Mouse (Mus musculus) heart, embryonic 14.5 days (tissue): ENCODE data around the gene Ppp3r1. TPM values are rescaled to one million over a fixed set of nuclear protein-coding genes. Genes with fewer than 3 reads are reported as not detected.

Experiments used
- ATAC-seq: fragments of 200-750 bp; cut with Nextera tagmentation; 2 replicates; pipeline ENCODE4 v1.8.0; 2017; ENCODE audit warnings: low read depth, moderate TSS enrichment; ENCODE audit not compliant: insufficient number of reproducible peaks, insufficient read depth, low FRiP score
- H3K27ac ChIP-seq, 2 experiments: fragments of 200-500 bp in 1 of 2; fragments of 300-500 bp in 1 of 2; sonication (generic) in 1 of 2; replicated peaks in 1 of 2; 2 replicates each; pipeline ENCODE4 v1.5.1; 2012 to 2014; ENCODE audit warnings: low read depth in 2 of 2, low read length in 2 of 2, control low read depth in 1 of 2, mild to moderate bottlenecking in 1 of 2, mixed read lengths in 1 of 2; ENCODE audit not compliant: control insufficient read depth in 1 of 2, insufficient read depth in 1 of 2
- H3K27me3 ChIP-seq: fragments of 300-500 bp; sonication (generic); 2 replicates; pipeline ENCODE4 v1.6.1; 2014; ENCODE audit warnings: mild to moderate bottlenecking, low read length, control low read depth; ENCODE audit not compliant: control insufficient read depth, insufficient read depth
- H3K36me3 ChIP-seq: fragments of 300-500 bp; sonication (generic); 2 replicates; pipeline ENCODE4 v1.6.1; 2014; ENCODE audit warnings: mild to moderate bottlenecking, control low read depth, low read length, mixed read lengths; ENCODE audit not compliant: control insufficient read depth, insufficient read depth
- H3K4me1 ChIP-seq, 2 experiments: fragments of 200-500 bp in 1 of 2; fragments of 300-500 bp in 1 of 2; sonication (generic) in 1 of 2; 2 replicates each; pipeline ENCODE4 v1.6.1; 2012 to 2014; ENCODE audit warnings: low read length in 2 of 2, control low read depth in 1 of 2, mixed read lengths in 1 of 2; ENCODE audit not compliant: control insufficient read depth in 2 of 2, insufficient read depth in 2 of 2
- H3K4me2 ChIP-seq: fragments of 300-500 bp; sonication (generic); 2 replicates; pipeline ENCODE4 v1.6.1; 2014; ENCODE audit warnings: mild to moderate bottlenecking, low read length
- H3K4me3 ChIP-seq, 2 experiments: fragments of 200-500 bp in 1 of 2; fragments of 300-500 bp in 1 of 2; sonication (generic) in 1 of 2; 2 replicates each; pipeline ENCODE4 v1.5.1; 2012 to 2014; ENCODE audit warnings: low read length in 2 of 2, mild to moderate bottlenecking in 2 of 2, control low read depth in 1 of 2, low read depth in 1 of 2, moderate library complexity in 1 of 2; ENCODE audit not compliant: control insufficient read depth in 1 of 2, insufficient read depth in 1 of 2
- H3K9ac ChIP-seq: fragments of 300-500 bp; sonication (generic); 2 replicates; pipeline ENCODE4 v1.6.1; 2014; ENCODE audit warnings: mild to moderate bottlenecking, low read length
- H3K9me3 ChIP-seq: fragments of 300-500 bp; sonication (generic); 2 replicates; pipeline ENCODE4 v1.6.1; 2016; ENCODE audit warnings: low read length, control low read depth; ENCODE audit not compliant: control insufficient read depth
- WGBS: fragments of 180-500 bp; shearing (Covaris S2); extraction: QIAGEN DNeasy Blood & Tissue Kit; methylation state at CpG from one replicate; pipeline ENCODE4 v1.1.7; 2014; 5-methylcytosine and 5-hydroxymethylcytosine counted together
- polyA plus RNA-seq: library from polyadenylated mRNA; unstranded; fragments of >200 nt; fragmentation: Nextera tagmentation; extraction: Ambion mirVana; gene quantifications from 2 replicates; pipeline ENCODE4 v1.2.1, GENCODE M21; 2014

The Ppp3r1 gene
- polyA plus RNA-seq: 82.3 and 83.2 TPM in 2 replicates

- H3K4me2 ChIP-seq: peak within 1 kb of the TSS; percentile 69
- H3K27me3 ChIP-seq: no peaks in the 10 kb centered on the region
- H3K27ac ChIP-seq: peak within 1 kb of the TSS; percentile 85 to 97
- ATAC-seq: peak; percentile 99
- WGBS: under 1% methylated on average over 76 of the region's 89 CpGs
- peaks cover 2 to 18% of the 10 kb centered on the region in 2 experiments; a peak in 2 of 4 replicates for H3K4me1 ChIP-seq
- H3K4me3 ChIP-seq: peak within 1 kb of the TSS; percentile 82 to 100
- no peaks in the 10 kb centered on the region for H3K36me3 ChIP-seq
- peak within 1 kb of the TSS; percentile 99 for H3K9ac ChIP-seq
- H3K9me3 ChIP-seq: no peaks in the 10 kb centered on the region
These were observed at the start of gene Ppp3r1 for GRCm38 (mm10) chr11:17158858-17159737. Gene Ppp3r1, plus strand, starts transcription at chr11:17159263.

GRCm38 (mm10) chr11:17112419-17113090 is 46.5 kb upstream of the Ppp3r1 start:
- H3K36me3 ChIP-seq: no peaks in the 10 kb centered on the region
- no peaks in the 10 kb centered on the region for H3K4me1 ChIP-seq
- no peak overlapping the region for H3K27ac ChIP-seq
- no peak overlapping the region for H3K4me3 ChIP-seq
- H3K9ac ChIP-seq: no peak overlapping the region
- H3K9me3 ChIP-seq: no peaks in the 10 kb centered on the region
- H3K4me2 ChIP-seq: no peak overlapping the region
- 88% methylated on average over 1 of the region's 1 CpGs for WGBS
- H3K27me3 ChIP-seq: no peaks in the 10 kb centered on the region
- no peak for ATAC-seq

- WGBS: 38% methylated on average over 2 of the region's 2 CpGs
- no peaks in the 10 kb centered on the region for H3K4me1 ChIP-seq
These were observed 32.6 kb upstream of the Ppp3r1 start for GRCm38 (mm10) chr11:17126418-17126817.

GRCm38 (mm10) chr11:17135638-17136037 is 23.4 kb upstream of the Ppp3r1 start:
- Histone ChIP-seq H3K27ac (no peak overlapping the region), H3K4me3 (no peak overlapping the region), H3K27me3 (no peaks in the 10 kb centered on the region), H3K9me3 (no peaks in the 10 kb centered on the region), H3K9ac (no peak overlapping the region), H3K4me2 (no peak overlapping the region), H3K36me3 (no peaks in the 10 kb centered on the region), H3K4me1 (no peaks in the 10 kb centered on the region)
- 34% methylated on average over 6 of the region's 6 CpGs for WGBS
- no peak for ATAC-seq

More at GRCm38 (mm10) chr11:17126418-17126817, 32.6 kb upstream of the Ppp3r1 start:
- no peak overlapping the region for H3K4me2 ChIP-seq
- H3K27ac ChIP-seq: no peak overlapping the region
- no peaks in the 10 kb centered on the region for H3K36me3 ChIP-seq
- no peak overlapping the region for H3K4me3 ChIP-seq
- H3K9me3 ChIP-seq: no peaks in the 10 kb centered on the region
- no peaks in the 10 kb centered on the region for H3K27me3 ChIP-seq
- no peak for ATAC-seq
- no peak overlapping the region for H3K9ac ChIP-seq

GRCm38 (mm10) chr11:17138306-17139033 is 20.6 kb upstream of the Ppp3r1 start:
- H3K9ac ChIP-seq: no peak overlapping the region
- WGBS: 62% methylated on average over 6 of the region's 6 CpGs
- no peak overlapping the region for H3K4me2 ChIP-seq
- no peaks in the 10 kb centered on the region for H3K36me3 ChIP-seq
- no peaks in the 10 kb centered on the region for H3K9me3 ChIP-seq
- H3K27ac ChIP-seq: no peak overlapping the region
- H3K4me3 ChIP-seq: no peak overlapping the region
- ATAC-seq: no peak
- H3K4me1 ChIP-seq: no peaks in the 10 kb centered on the region
- H3K27me3 ChIP-seq: no peaks in the 10 kb centered on the region

GRCm38 (mm10) chr11:17159738-17160241 is 727 bp downstream of the Ppp3r1 start:
- no peaks in the 10 kb centered on the region for H3K27me3 ChIP-seq
- WGBS: under 1% methylated on average over 40 of the region's 46 CpGs
- H3K9ac ChIP-seq: peak overlapping the region; percentile 99
- H3K36me3 ChIP-seq: no peaks in the 10 kb centered on the region
- H3K27ac ChIP-seq: peak overlapping the region; percentile 85 to 97
- H3K9me3 ChIP-seq: no peaks in the 10 kb centered on the region
- peak overlapping the region; percentile 82 to 100 for H3K4me3 ChIP-seq
- H3K4me2 ChIP-seq: peak overlapping the region; percentile 69
- peaks cover 2 to 20% of the 10 kb centered on the region in 2 experiments; a peak in 2 of 4 replicates for H3K4me1 ChIP-seq
- no peak; the same call in 1 of the 2 replicates for ATAC-seq

GRCm38 (mm10) chr11:17160242-17160641 is 1.2 kb downstream of the Ppp3r1 start:
- Histone ChIP-seq H3K4me3 (peak overlapping the region; percentile 82 to 100), H3K9me3 (no peaks in the 10 kb centered on the region), H3K27me3 (no peaks in the 10 kb centered on the region), H3K9ac (peak overlapping the region; percentile 99), H3K4me2 (peak overlapping the region; percentile 69), H3K4me1 (peaks cover 2 to 20% of the 10 kb centered on the region in 2 experiments; a peak in 2 of 4 replicates), H3K36me3 (no peaks in the 10 kb centered on the region), H3K27ac (peak overlapping the region; percentile 85 to 97)
- under 1% methylated on average over 12 of the region's 12 CpGs for WGBS
- ATAC-seq: no peak
